Mouse (Mus musculus): Measurements from ENCODE around the gene Upk3b. TPM values are rescaled to one million over a fixed set of nuclear protein-coding genes. Genes with fewer than 3 reads are reported as not detected.

The Upk3b gene
- total RNA-seq, 2 experiments from 2014 or later, result not detected

- TF ChIP-seq CTCF (IDR thresholded peaks at IDR 0.05), result no peak
- no peak overlapping the region for H3K27ac ChIP-seq
- intact Hi-C loops (cut with DNase I), result no loop called here
- peak overlapping the region; percentile 75 for H3K4me3 ChIP-seq
- no peak for DNase-seq (ENCODE audit: extremely low spot score in 1 of 2, low spot score in 2 of 2)
Measured at GRCm38 (mm10) chr5:136084144-136084881, 46.0 kb downstream of the Upk3b start.

- no peak overlapping the region for H3K27ac ChIP-seq
- intact Hi-C loops (cut with DNase I), result no loop called here
- no peak for TF ChIP-seq CTCF (IDR thresholded peaks at IDR 0.05)
- H3K4me3 ChIP-seq, result no peak overlapping the region; the same call in 1 of the 2 replicates
- no peak for DNase-seq (ENCODE audit: extremely low spot score in 1 of 2, low spot score in 2 of 2)
Measured at GRCm38 (mm10) chr5:136084891-136085651, 46.8 kb downstream of the Upk3b start.

- Histone ChIP-seq H3K4me3 (no peak overlapping the region), H3K27ac (no peak overlapping the region)
- TF ChIP-seq CTCF (IDR thresholded peaks at IDR 0.05), result no peak
- intact Hi-C loops (cut with DNase I), result no loop called here
- no peak for DNase-seq (ENCODE audit: extremely low spot score in 1 of 2, low spot score in 2 of 2)
Measured at GRCm38 (mm10) chr5:136086290-136086689, 48.0 kb downstream of the Upk3b start.

- DNase-seq (ENCODE audit: extremely low spot score in 1 of 2, low spot score in 2 of 2), result no peak
- no peak overlapping the region for H3K4me3 ChIP-seq
- intact Hi-C loops (cut with DNase I), result no loop called here
- no peak; the same call in 1 of the 2 replicates for TF ChIP-seq CTCF (IDR thresholded peaks at IDR 0.05)
- no peak overlapping the region for H3K27ac ChIP-seq
Measured at GRCm38 (mm10) chr5:136088821-136089575, 50.7 kb downstream of the Upk3b start.

- TF ChIP-seq CTCF (IDR thresholded peaks at IDR 0.05), result no peak
- no peak for DNase-seq (ENCODE audit: extremely low spot score in 1 of 2, low spot score in 2 of 2)
- intact Hi-C loops (cut with DNase I), result no loop called here
- H3K4me3 ChIP-seq, result no peak overlapping the region
- no peak overlapping the region for H3K27ac ChIP-seq
Measured at GRCm38 (mm10) chr5:136091927-136092326, 53.6 kb downstream of the Upk3b start.

- DNase-seq (ENCODE audit: extremely low spot score in 1 of 2, low spot score in 2 of 2), result peak in 1 of 2 experiments; percentile 43
- intact Hi-C loops (cut with DNase I), result no loop called here
- H3K27ac ChIP-seq, result no peak overlapping the region
- no peak for TF ChIP-seq CTCF (IDR thresholded peaks at IDR 0.05)
- H3K4me3 ChIP-seq, result no peak overlapping the region
Measured at GRCm38 (mm10) chr5:136094249-136095010, 56.1 kb downstream of the Upk3b start.

GRCm38 (mm10) chr5:136095089-136095488 is 56.8 kb downstream of the Upk3b start:
- no peak for DNase-seq (ENCODE audit: extremely low spot score in 1 of 2, low spot score in 2 of 2)
- Histone ChIP-seq H3K27ac (no peak overlapping the region), H3K4me3 (no peak overlapping the region)
- intact Hi-C loops (cut with DNase I), result no loop called here
- TF ChIP-seq CTCF (IDR thresholded peaks at IDR 0.05), result no peak

Other genes with a start within 250 kb of the Upk3b start
- 100 to 1,000 TPM in 1 of 2 experiments, 10 to 100 TPM in 1; 97.9 to 109 TPM for gene Srrm3, start 231.6 kb upstream of the Upk3b start, total RNA-seq (2021)
- gene Hspb1, start 150.6 kb upstream of the Upk3b start, total RNA-seq (2021), result 10 to 100 TPM; 19.2 to 19.3 TPM
- 1,000 to 10,000 TPM; 1,191 to 1,224 TPM for gene Ywhag, start 103.9 kb upstream of the Upk3b start, total RNA-seq (2021)
- 1 to 10 TPM; 1.3 to 1.5 TPM for gene Ssc4d, start 64.0 kb upstream of the Upk3b start, total RNA-seq (2021)
- not detected for gene Zp3, start 58.4 kb upstream of the Upk3b start, total RNA-seq (2021)
- gene Dtx2, start 43.7 kb upstream of the Upk3b start, total RNA-seq (2021), result 1 to 10 TPM; 8.0 to 9.5 TPM
- not detected for gene Upk3bl, start 16.0 kb downstream of the Upk3b start, total RNA-seq (2021)
- 1 to 10 TPM; 5.4 to 5.8 TPM for gene Rasa4, start 45.4 kb downstream of the Upk3b start, total RNA-seq (2021)
- 10 to 100 TPM; 70.8 to 72.8 TPM for gene Polr2j, start 78.1 kb downstream of the Upk3b start, total RNA-seq (2021)
- 10 to 100 TPM; 14.8 to 15.2 TPM for gene Lrwd1, start 97.6 kb downstream of the Upk3b start, total RNA-seq (2021)
- gene Alkbh4, start 97.7 kb downstream of the Upk3b start, total RNA-seq (2021), result 1 to 10 TPM; 8.5 to 9.6 TPM
- 10 to 100 TPM; 46.7 to 48.8 TPM for gene Orai2, start 132.2 kb downstream of the Upk3b start, total RNA-seq (2021)
- gene Prkrip1, start 160.5 kb downstream of the Upk3b start, total RNA-seq (2021), result 10 to 100 TPM; 34.7 to 37.7 TPM
- 1 to 10 TPM; 7.4 to 9.4 TPM for gene Sh2b2, start 208.1 kb downstream of the Upk3b start, total RNA-seq (2021)